Comparison of ENCODE assay signal across 25 mouse cellular contexts in the genomic region with DNA sequence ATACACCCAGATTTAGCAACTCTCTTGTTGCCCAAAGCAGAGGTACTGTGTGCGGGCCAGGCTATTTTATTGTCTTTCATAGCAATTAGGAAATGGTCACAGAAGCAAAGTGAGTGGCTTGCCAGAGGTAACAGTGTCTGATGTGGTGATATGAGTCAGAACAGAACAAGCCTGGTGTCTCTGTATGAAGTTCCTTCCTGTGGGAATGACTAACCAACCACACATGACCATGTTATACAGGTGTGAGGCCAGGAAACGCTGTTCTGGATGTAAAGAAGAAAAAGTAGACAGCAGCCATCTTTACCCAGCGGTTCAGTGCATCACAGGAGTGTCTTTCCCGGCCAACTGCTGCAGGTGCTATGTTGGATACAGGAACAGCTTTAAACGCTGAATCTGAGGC.
"Had no signal": no experiment of that assay in that cellular context is flagged by ENCODE, and none has a peak within 500 bp of the region (broad histone marks: within the 10 kb centered on the region; RNA-seq: fewer than 3 reads in every experiment).

No protein-coding gene starts in this region.

- H3K4me3 ChIP-seq: heart, embryonic 13.5 days; heart, embryonic 15.5 days; hindbrain, embryonic 13.5 days; hindbrain, embryonic 15.5 days; intestine, embryonic 15.5 days; layer of hippocampus, adult 2 months; left cerebral cortex, adult 2 months; limb, embryonic 10.5 days; limb, embryonic 12.5 days; liver, embryonic 13.5 days; liver, embryonic 15.5 days had no signal

- H3K4me1 ChIP-seq: heart, embryonic 13.5 days; heart, embryonic 15.5 days; hindbrain, embryonic 13.5 days; hindbrain, embryonic 15.5 days; intestine, embryonic 15.5 days; limb, embryonic 10.5 days; limb, embryonic 12.5 days; liver, embryonic 13.5 days; liver, embryonic 15.5 days had no signal

- H3K4me2 ChIP-seq: heart, embryonic 11.5 days; heart, embryonic 13.5 days; heart, embryonic 15.5 days; hindbrain, embryonic 13.5 days; hindbrain, embryonic 15.5 days; intestine, embryonic 15.5 days; limb, embryonic 12.5 days; liver, embryonic 11.5 days; liver, embryonic 13.5 days; liver, embryonic 15.5 days had no signal

- DNase-seq: gastrocnemius, postnatal 14 days; gastrocnemius, postnatal 36 days; heart, adult 18-20 months; heart, postnatal 14 days; heart, postnatal 36 days; kidney, adult 18-20 months; kidney, adult 8-10 months; kidney, postnatal 10 days; kidney, postnatal 25 days; kidney, postnatal 4 days; liver; liver, embryonic 13.5 days had no signal

- H3K27me3 ChIP-seq: heart, embryonic 13.5 days; heart, embryonic 15.5 days; hindbrain, embryonic 13.5 days; hindbrain, embryonic 15.5 days; intestine, embryonic 15.5 days; limb, embryonic 12.5 days; liver, embryonic 13.5 days; liver, embryonic 15.5 days had no signal

- H3K9me3 ChIP-seq: heart, embryonic 13.5 days; heart, embryonic 15.5 days; hindbrain, embryonic 13.5 days; hindbrain, embryonic 15.5 days; intestine, embryonic 15.5 days; limb, embryonic 10.5 days; limb, embryonic 12.5 days; liver, embryonic 13.5 days; liver, embryonic 15.5 days had no signal

- H3K9ac ChIP-seq: heart, embryonic 13.5 days; heart, embryonic 15.5 days; hindbrain, embryonic 13.5 days; hindbrain, embryonic 15.5 days; intestine, embryonic 15.5 days; limb, embryonic 12.5 days; liver, embryonic 13.5 days; liver, embryonic 15.5 days had no signal

- H3K27ac ChIP-seq: heart, embryonic 13.5 days; heart, embryonic 15.5 days; hindbrain, embryonic 13.5 days; hindbrain, embryonic 15.5 days; hindbrain, postnatal 0 days; intestine, embryonic 15.5 days; layer of hippocampus, adult 2 months; left cerebral cortex, adult 2 months; limb, embryonic 10.5 days; limb, embryonic 12.5 days; liver, embryonic 13.5 days; liver, embryonic 15.5 days had no signal
